ENCODE assay signal across 7 mouse cellular contexts in the genomic region with DNA sequence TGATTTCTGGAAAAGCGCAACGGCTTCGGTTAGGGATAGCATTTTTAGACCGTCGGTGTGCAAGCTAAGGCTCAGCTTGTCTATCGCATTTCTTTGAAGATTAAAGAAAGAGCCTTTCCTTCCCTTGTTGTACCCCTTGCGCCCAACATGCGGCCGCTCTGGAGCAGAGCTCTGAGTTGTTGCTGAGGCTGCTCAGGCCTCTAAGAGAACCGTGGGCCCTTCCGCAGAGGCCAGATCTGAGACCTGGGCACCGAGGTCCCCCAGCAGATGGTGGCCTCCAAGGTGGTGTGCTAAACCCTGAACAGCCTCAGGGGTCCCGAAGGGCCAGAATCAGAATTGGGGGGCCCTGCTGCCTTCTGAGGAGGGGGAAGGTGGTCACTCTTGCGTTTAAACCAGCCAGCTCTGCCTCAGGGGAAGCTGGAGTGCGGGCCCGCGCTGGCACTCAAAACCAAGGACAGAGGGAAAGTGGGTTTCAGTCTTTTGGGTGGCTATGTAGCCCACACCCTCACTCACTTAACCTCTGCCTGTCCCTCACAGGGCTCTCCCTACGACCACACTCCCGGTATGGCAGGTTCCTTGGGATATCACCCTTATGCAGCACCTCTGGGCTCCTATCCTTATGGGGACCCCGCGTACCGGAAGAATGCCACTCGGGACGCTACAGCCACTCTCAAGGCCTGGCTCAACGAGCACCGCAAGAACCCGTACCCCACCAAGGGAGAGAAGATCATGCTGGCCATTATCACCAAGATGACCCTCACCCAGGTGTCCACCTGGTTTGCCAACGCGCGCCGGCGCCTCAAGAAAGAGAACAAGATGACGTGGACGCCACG. TPM values are rescaled to one million over a fixed set of nuclear protein-coding genes. Genes with fewer than 3 reads are reported as not detected.
A peak's percentile ranks its signal among the peaks of the same experiment; 100 is the strongest.
DNase-seq lines count a peak whose midpoint lies in the region; ATAC-seq and TF ChIP-seq lines count a peak whose summit lies in the region.

No protein-coding gene starts in this region.

- H3K9ac ChIP-seq in forebrain, postnatal 0 days, result no peak overlapping the region
- H3K9ac ChIP-seq in kidney, embryonic 16.5 days (replicated peaks; ENCODE audit: low read length), result peak overlapping the region; percentile 75
- peak overlapping the region; percentile 78 for H3K9ac ChIP-seq in midbrain, postnatal 0 days (replicated peaks; ENCODE audit: low read length, poor library complexity, severe bottlenecking)

- no peaks in the 10 kb centered on the region for H3K9me3 ChIP-seq in forebrain, postnatal 0 days (ENCODE audit: low read length)
- no peaks in the 10 kb centered on the region for H3K9me3 ChIP-seq in kidney, embryonic 16.5 days (ENCODE audit: low read length)
- H3K9me3 ChIP-seq in midbrain, postnatal 0 days (ENCODE audit: low read length), result no peaks in the 10 kb centered on the region

- no peak for TF ChIP-seq CTCF in forebrain, postnatal 0 days (IDR thresholded peaks at IDR 0.05; ENCODE audit: low read depth)
- TF ChIP-seq CTCF in midbrain, postnatal 0 days (IDR thresholded peaks at IDR 0.05), result no peak

- ATAC-seq in forebrain, postnatal 0 days, result no peak
- no peak for ATAC-seq in kidney, embryonic 16.5 days (ENCODE audit: low FRiP score, low TSS enrichment)
- ATAC-seq in midbrain, postnatal 0 days (ENCODE audit: low FRiP score), result no peak

- peaks cover 67% of the 10 kb centered on the region for H3K27me3 ChIP-seq in forebrain, postnatal 0 days (ENCODE audit: insufficient read depth, low read length)
- H3K27me3 ChIP-seq in kidney, embryonic 16.5 days (ENCODE audit: insufficient read depth, low read length), result peaks cover 85% of the 10 kb centered on the region
- H3K27me3 ChIP-seq in midbrain, postnatal 0 days (ENCODE audit: insufficient read depth, low read length), result peaks cover 7% of the 10 kb centered on the region; the same call in 1 of the 2 replicates

- no peaks in the 10 kb centered on the region for H3K4me1 ChIP-seq in forebrain, postnatal 0 days (ENCODE audit: insufficient read depth)
- H3K4me1 ChIP-seq in kidney, embryonic 16.5 days (ENCODE audit: insufficient read depth, low read length), result peaks cover 37% of the 10 kb centered on the region
- H3K4me1 ChIP-seq in midbrain, postnatal 0 days (ENCODE audit: insufficient read depth, low read length), result peaks cover 4% of the 10 kb centered on the region

- H3K27ac ChIP-seq in forebrain, postnatal 0 days (ENCODE audit: low read depth, low read length), result no peak overlapping the region
- H3K27ac ChIP-seq in kidney, embryonic 16.5 days (ENCODE audit: low read length), result no peak overlapping the region
- peak overlapping the region; percentile 87 for H3K27ac ChIP-seq in midbrain, postnatal 0 days (ENCODE audit: low read depth, low read length)

- DNase-seq in urinary bladder, postnatal 25 days (ENCODE audit: low spot score), result peak; percentile 13
- no peak for DNase-seq in urinary bladder, postnatal 10 days (ENCODE audit: low spot score)
- DNase-seq in forebrain, postnatal 0 days, result peak; percentile 20
- DNase-seq in midbrain, postnatal 0 days (ENCODE audit: low spot score), result peak; percentile 34
- DNase-seq in gastrocnemius, adult 18-20 months (ENCODE audit: low spot score), result no peak
- DNase-seq in spleen, adult 12 weeks (ENCODE audit: low spot score), result no peak

- H3K36me3 ChIP-seq in forebrain, postnatal 0 days (ENCODE audit: insufficient read depth), result no peaks in the 10 kb centered on the region
- no peaks in the 10 kb centered on the region for H3K36me3 ChIP-seq in kidney, embryonic 16.5 days (ENCODE audit: insufficient read depth, low read length)
- H3K36me3 ChIP-seq in midbrain, postnatal 0 days (ENCODE audit: insufficient read depth, low read length), result no peaks in the 10 kb centered on the region

- WGBS in forebrain, postnatal 0 days, result 4% methylated on average over 35 of the region's 35 CpGs
- 3% methylated on average over 35 of the region's 35 CpGs for WGBS in kidney, embryonic 16.5 days
- 2% methylated on average over 35 of the region's 35 CpGs for WGBS in midbrain, postnatal 0 days

- peak overlapping the region; percentile 27; the same call in 1 of the 2 replicates for H3K4me3 ChIP-seq in forebrain, postnatal 0 days (ENCODE audit: low read depth, low read length)
- H3K4me3 ChIP-seq in kidney, embryonic 16.5 days (ENCODE audit: low read length), result peak overlapping the region; percentile 73
- peak overlapping the region; percentile 66 for H3K4me3 ChIP-seq in midbrain, postnatal 0 days (ENCODE audit: low read depth, low read length)

- no peak overlapping the region for H3K4me2 ChIP-seq in forebrain, postnatal 0 days (ENCODE audit: low read depth)
- peak overlapping the region; percentile 82 for H3K4me2 ChIP-seq in kidney, embryonic 16.5 days (replicated peaks; ENCODE audit: low read depth, low read length)
- H3K4me2 ChIP-seq in midbrain, postnatal 0 days (ENCODE audit: low read depth, low read length, poor library complexity, severe bottlenecking), result peak overlapping the region; percentile 71

RNA-seq across cellular contexts. Expression of a gene that starts 1.8 kb away (rescaled TPM):
- 0.92 and 2.7 TPM in 2 replicates for total RNA-seq in forebrain, postnatal 0 days (2014; rRNA removed)
- polyA plus RNA-seq in forebrain, postnatal 0 days (2015; fragmentation: Nextera tagmentation; extraction: Ambion mirVana), result 0.64 and 1.6 TPM in 2 replicates
- polyA plus RNA-seq in kidney, embryonic 16.5 days (2015; fragmentation: Nextera tagmentation; extraction: Ambion mirVana), result 1.4 and 2.6 TPM in 2 replicates
- total RNA-seq in midbrain, postnatal 0 days (2014; rRNA removed), result 30.5 and 37.7 TPM in 2 replicates
- polyA plus RNA-seq in midbrain, postnatal 0 days (2015; fragmentation: Nextera tagmentation; extraction: Ambion mirVana), result 14.1 and 16.1 TPM in 2 replicates
- total RNA-seq in gastrocnemius, adult 18-20 months (2021), result 1 to 10 TPM in 1 of 2 experiments, under 1 TPM in 1; 0.12 to 5.3 TPM

Comparison
In these comparisons a context has a peak if more than half of its experiments do, and no peak if none do; other contexts are left out.
1. DNase-seq: peak in urinary bladder, postnatal 25 days (single experiment), forebrain, postnatal 0 days (single experiment) and midbrain, postnatal 0 days (single experiment); none in urinary bladder, postnatal 10 days (single experiment), gastrocnemius, adult 18-20 months (single experiment) and spleen, adult 12 weeks (single experiment).
2. Peak in every context shown above with its lines, with median percentiles within 50 percentile points of each other: H3K4me3 ChIP-seq.